Mouse (Mus musculus) MEL (cell line): Measurements from ENCODE around the gene 2610318N02Rik. TPM values are rescaled to one million over a fixed set of nuclear protein-coding genes. Genes with fewer than 3 reads are reported as not detected.

ENCODE experiments used
- DNase-seq: peaks from one replicate; pipeline ENCODE4 v3.0.0; 2011; ENCODE audit warnings: low read depth, low spot score
- H3K27ac ChIP-seq: 2 replicates; pipeline ENCODE4 v1.5.1; 2012; ENCODE audit warnings: low read depth, mild to moderate bottlenecking, control low read depth, low read length, moderate library complexity; ENCODE audit not compliant: control insufficient read depth
- H3K27me3 ChIP-seq, 2 experiments: fragments of 150-350 bp in 1 of 2; sonication (generic) in 1 of 2; 2 replicates each; pipeline ENCODE4 v1.6.1; 2012; ENCODE audit warnings: low read length in 2 of 2, mild to moderate bottlenecking in 2 of 2, improper control_type of control experiment in 1 of 2, moderate library complexity in 1 of 2; ENCODE audit not compliant: insufficient read depth in 2 of 2, control insufficient read depth in 1 of 2
- H3K36me3 ChIP-seq, 2 experiments: 2 replicates each; pipeline ENCODE4 v1.6.1; 2012 to 2014; ENCODE audit warnings: low read length in 2 of 2, improper control_type of control experiment in 1 of 2, inconsistent platforms in 1 of 2, mild to moderate bottlenecking in 1 of 2; ENCODE audit not compliant: insufficient read depth in 2 of 2, control insufficient read depth in 1 of 2
- H3K4me1 ChIP-seq, 2 experiments: fragments of 150-350 bp in 1 of 2; sonication (generic) in 1 of 2; 2 replicates each; pipeline ENCODE4 v1.6.1; 2012; ENCODE audit warnings: low read length in 2 of 2, improper control_type of control experiment in 1 of 2, mild to moderate bottlenecking in 1 of 2; ENCODE audit not compliant: insufficient read depth in 2 of 2, control insufficient read depth in 1 of 2
- H3K4me3 ChIP-seq, 2 experiments: fragments of 150-350 bp in 1 of 2; sonication (generic) in 1 of 2; 2 replicates each; pipeline ENCODE4 v1.5.1; 2012; ENCODE audit warnings: low read depth in 2 of 2, low read length in 2 of 2, mild to moderate bottlenecking in 2 of 2, moderate library complexity in 2 of 2, control low read depth in 1 of 2, improper control_type of control experiment in 1 of 2; ENCODE audit not compliant: control insufficient read depth in 1 of 2, insufficient read depth in 1 of 2
- H3K79me2 ChIP-seq: 2 replicates; pipeline ENCODE4 v1.6.1; 2012; ENCODE audit warnings: mild to moderate bottlenecking, low read length, moderate library complexity; ENCODE audit not compliant: control insufficient read depth, poor library complexity, insufficient read depth
- H3K9ac ChIP-seq: 2 replicates; pipeline ENCODE4 v1.6.1; 2012; ENCODE audit warnings: low read depth, mild to moderate bottlenecking, control low read depth, low read length, moderate library complexity; ENCODE audit not compliant: control insufficient read depth, poor library complexity, severe bottlenecking
- H3K9me3 ChIP-seq: fragments of 150-350 bp; sonication (generic); replicated peaks from 2 replicates; pipeline ENCODE4 v1.6.1; 2012; ENCODE audit warnings: mild to moderate bottlenecking, low read length, improper control_type of control experiment, moderate library complexity; ENCODE audit not compliant: insufficient read depth
- BHLHE40 ChIP-seq: IDR thresholded peaks from 2 replicates; pipeline ENCODE4 v1.6.1; 2012; ENCODE audit warnings: low read depth, mild to moderate bottlenecking, inconsistent platforms, low read length, improper control_type of control experiment, borderline replicate concordance
- CHD2 ChIP-seq: IDR thresholded peaks from 2 replicates; pipeline ENCODE4 v1.6.1; 2011; ENCODE audit warnings: low read length, improper control_type of control experiment
- CTCF ChIP-seq, 3 experiments: IDR thresholded peaks in 2 of 3; conservative IDR thresholded peaks in 1 of 3; 2 replicates each; pipeline ENCODE4 v1.5.1; 2011 to 2012; ENCODE audit warnings: low read length in 3 of 3, low read depth in 2 of 3, mild to moderate bottlenecking in 2 of 3, improper control_type of control experiment in 1 of 3, inconsistent platforms in 1 of 3, mixed read lengths in 1 of 3, moderate library complexity in 1 of 3; ENCODE audit not compliant: control insufficient read depth in 1 of 3, insufficient read depth in 1 of 3, poor library complexity in 1 of 3, severe bottlenecking in 1 of 3
- EP300 ChIP-seq, 2 experiments: IDR thresholded peaks; 2 replicates each; pipeline ENCODE4 v1.6.1; 2011; ENCODE audit warnings: improper control_type of control experiment in 2 of 2, low read length in 2 of 2, low read depth in 1 of 2, mild to moderate bottlenecking in 1 of 2
- JUND ChIP-seq: IDR thresholded peaks from 2 replicates; pipeline ENCODE4 v1.6.1; 2011; ENCODE audit warnings: low read depth, mild to moderate bottlenecking, improper control_type of control experiment, low read length
- KAT2A ChIP-seq: conservative IDR thresholded peaks from 2 replicates; pipeline ENCODE4 v1.6.1; 2012; ENCODE audit warnings: low read depth, low read length, improper control_type of control experiment, inconsistent platforms
- MAFK ChIP-seq: IDR thresholded peaks from 2 replicates; pipeline ENCODE4 v1.6.1; 2011; ENCODE audit warnings: low read depth, mild to moderate bottlenecking, low read length, improper control_type of control experiment, borderline replicate concordance
- MYB ChIP-seq: IDR thresholded peaks from 2 replicates; pipeline ENCODE4 v1.6.1; 2011; ENCODE audit warnings: mild to moderate bottlenecking, low read depth, low read length, improper control_type of control experiment
- NELFE ChIP-seq: IDR thresholded peaks from 2 replicates; pipeline ENCODE4 v1.6.1; 2011; ENCODE audit warnings: low read depth, low read length, improper control_type of control experiment
- POLR2A ChIP-seq, 2 experiments: IDR thresholded peaks; 2 replicates each; pipeline ENCODE4 v1.6.1; 2011 to 2012; ENCODE audit warnings: low read length in 2 of 2, mild to moderate bottlenecking in 2 of 2, control low read depth in 1 of 2, improper control_type of control experiment in 1 of 2, low read depth in 1 of 2, moderate library complexity in 1 of 2; ENCODE audit not compliant: control insufficient read depth in 1 of 2, insufficient read depth in 1 of 2, poor library complexity in 1 of 2
- POLR2AphosphoS2 ChIP-seq: IDR thresholded peaks from 2 replicates; pipeline ENCODE4 v1.6.1; 2011; ENCODE audit warnings: low read length, improper control_type of control experiment
- TAL1 ChIP-seq: IDR thresholded peaks from 2 replicates; pipeline ENCODE4 v1.6.1; 2012; ENCODE audit warnings: mild to moderate bottlenecking, inconsistent platforms, low read length, moderate library complexity, mixed read lengths
- TBP ChIP-seq: IDR thresholded peaks from 2 replicates; pipeline ENCODE4 v1.8.0; 2011; ENCODE audit warnings: low read depth, low read length, improper control_type of control experiment
- USF2 ChIP-seq, 2 experiments: IDR thresholded peaks; 2 replicates each; pipeline ENCODE4 v1.6.1; 2011 to 2012; ENCODE audit warnings: improper control_type of control experiment in 2 of 2, low read length in 2 of 2, borderline replicate concordance in 1 of 2, inconsistent platforms in 1 of 2, low read depth in 1 of 2, mild to moderate bottlenecking in 1 of 2; ENCODE audit not compliant: insufficient read depth in 1 of 2
- ZC3H11A ChIP-seq: IDR thresholded peaks from 2 replicates; pipeline ENCODE4 v1.6.1; 2012; ENCODE audit warnings: low read depth, mild to moderate bottlenecking, inconsistent platforms, low read length, improper control_type of control experiment
- ZKSCAN1 ChIP-seq: IDR thresholded peaks from 2 replicates; pipeline ENCODE4 v1.6.1; 2012; ENCODE audit warnings: low read depth, mild to moderate bottlenecking, inconsistent platforms, low read length, improper control_type of control experiment, moderate library complexity
- ZNF384 ChIP-seq: IDR thresholded peaks from 2 replicates; pipeline ENCODE4 v1.6.1; 2012; ENCODE audit warnings: low read depth, mild to moderate bottlenecking, inconsistent platforms, low read length, improper control_type of control experiment
- polyA plus RNA-seq, 2 experiments: library from polyadenylated mRNA; stranded (reverse) in 1 of 2; unstranded in 1 of 2; fragments of >175 nt in 1 of 2; fragments of >200 nt in 1 of 2; gene quantifications; 2 replicates each; pipeline versions ENCODE4 v1.2.1 to v1.2.4; 2012; ENCODE audit warnings: low replicate concordance in 2 of 2, low read depth in 1 of 2; ENCODE audit not compliant: insufficient read length in 2 of 2, insufficient read depth in 1 of 2, missing spikeins in 1 of 2
- total RNA-seq: library from RNA; depleted of rRNA; stranded (reverse); fragments of 300-350 nt; gene quantifications from 2 replicates; pipeline ENCODE4 v1.2.3, GENCODE M21; 2012

The 2610318N02Rik gene
- total and polyA plus RNA-seq, 3 experiments = 23.8 to 80.6 TPM; not detected in 1

DNA sequence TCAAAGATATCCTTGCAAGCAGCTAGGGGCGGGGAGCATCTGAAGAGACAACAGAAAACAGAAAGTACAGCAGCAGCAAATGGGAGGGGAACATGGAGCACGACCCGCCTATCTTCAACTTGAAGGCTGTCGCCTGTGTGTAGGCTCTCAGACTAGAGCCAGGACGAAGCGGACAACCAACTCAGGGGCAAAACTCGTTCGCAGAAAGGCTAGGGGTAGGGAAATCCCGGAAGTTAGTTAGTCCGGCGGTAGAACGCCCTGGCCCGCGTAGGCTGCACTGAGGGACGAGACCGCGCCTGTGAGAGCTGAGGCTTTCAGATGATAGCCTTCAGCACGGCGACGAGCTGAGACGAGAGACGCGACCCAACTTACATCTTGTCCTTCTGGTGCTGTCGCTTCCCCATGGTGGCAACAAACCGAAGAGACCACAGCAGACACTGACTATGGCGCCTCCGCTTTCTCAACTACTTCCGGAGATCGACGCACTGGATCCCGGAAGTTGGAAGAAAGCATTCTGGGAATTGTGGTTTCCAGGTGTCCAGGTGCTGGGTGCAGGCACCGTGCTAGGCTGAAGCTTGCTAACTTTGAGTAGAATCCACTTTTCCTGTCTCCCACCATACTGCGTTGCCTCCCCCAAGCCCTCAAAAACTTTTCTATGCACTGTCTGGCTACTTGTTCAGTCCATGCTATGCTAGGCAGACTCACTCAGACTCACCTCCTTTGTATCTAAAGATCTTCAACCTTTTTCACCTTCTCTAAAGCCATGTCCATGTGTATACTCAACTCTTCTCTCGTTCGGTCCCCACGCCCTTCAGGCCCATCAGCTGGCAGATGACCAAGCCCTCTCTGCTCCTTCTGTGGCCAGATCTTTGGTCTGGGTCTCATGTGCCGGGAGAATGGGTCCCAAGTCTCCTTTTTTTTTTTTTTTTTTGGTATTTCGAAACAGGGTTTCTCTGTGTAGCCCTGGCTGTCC is 13.9 kb downstream of the 2610318N02Rik start, which contains the start of gene Ppil2 (continued):
- TF ChIP-seq POLR2A (IDR thresholded peaks at IDR 0.05; ENCODE audit: control insufficient read depth in 1 of 2, insufficient read depth in 1 of 2, low read depth in 1 of 2, low read length in 2 of 2, poor library complexity in 1 of 2) = peak; percentile 83 to 88
- no peak for TF ChIP-seq CHD2
- TF ChIP-seq CTCF (IDR thresholded peaks at IDR 0.05 in 2 of 3, conservative IDR thresholded peaks at IDR 0.05 in 1 of 3; ENCODE audit: control insufficient read depth in 1 of 3, insufficient read depth in 1 of 3, low read depth in 2 of 3, low read length in 3 of 3, poor library complexity in 1 of 3, severe bottlenecking in 1 of 3) = no peak
- TF ChIP-seq KAT2A = peak; percentile 90
- no peak for TF ChIP-seq USF2 (IDR thresholded peaks at IDR 0.05; ENCODE audit: borderline replicate concordance in 1 of 2, insufficient read depth in 1 of 2, low read depth in 1 of 2, low read length in 2 of 2)
- no peak for TF ChIP-seq ZC3H11A
- TF ChIP-seq POLR2AphosphoS2 = peak; percentile 82
- peak; percentile 38; the same call in 1 of the 2 replicates for TF ChIP-seq ZNF384
- TF ChIP-seq MAFK = no peak
- TF ChIP-seq MYB = no peak
- peak; percentile 89 for TF ChIP-seq NELFE

GRCm38 (mm10) chr16:17104600-17104999 is 20.4 kb downstream of the 2610318N02Rik start:
- no peak overlapping the region for H3K4me3 ChIP-seq
- no peaks in the 10 kb centered on the region for H3K9me3 ChIP-seq
- H3K9ac ChIP-seq = no peak overlapping the region
- no peak overlapping the region for H3K27ac ChIP-seq
- no peak for TF ChIP-seq ZKSCAN1
- TF ChIP-seq JUND = no peak
- no peak for TF ChIP-seq TAL1
- no peak for TF ChIP-seq EP300 (IDR thresholded peaks at IDR 0.05; ENCODE audit: low read depth in 1 of 2, low read length in 2 of 2)
- TF ChIP-seq ZC3H11A = no peak
- no peak for TF ChIP-seq MYB
- TF ChIP-seq BHLHE40 = no peak
- no peak for TF ChIP-seq TBP
- DNase-seq = no peak
- peaks cover 2 to 9% of the 10 kb centered on the region in 2 experiments; a peak in 3 of 4 replicates for H3K36me3 ChIP-seq
- no peaks in the 10 kb centered on the region; the same call in 1 of the 2 replicates for H3K79me2 ChIP-seq
- H3K27me3 ChIP-seq = no peaks in the 10 kb centered on the region
- peaks cover 0 to 2% of the 10 kb centered on the region in 2 experiments; a peak in 2 of 4 replicates for H3K4me1 ChIP-seq
